8 mouse cellular contexts compared by ENCODE assay signal in the genomic region with DNA sequence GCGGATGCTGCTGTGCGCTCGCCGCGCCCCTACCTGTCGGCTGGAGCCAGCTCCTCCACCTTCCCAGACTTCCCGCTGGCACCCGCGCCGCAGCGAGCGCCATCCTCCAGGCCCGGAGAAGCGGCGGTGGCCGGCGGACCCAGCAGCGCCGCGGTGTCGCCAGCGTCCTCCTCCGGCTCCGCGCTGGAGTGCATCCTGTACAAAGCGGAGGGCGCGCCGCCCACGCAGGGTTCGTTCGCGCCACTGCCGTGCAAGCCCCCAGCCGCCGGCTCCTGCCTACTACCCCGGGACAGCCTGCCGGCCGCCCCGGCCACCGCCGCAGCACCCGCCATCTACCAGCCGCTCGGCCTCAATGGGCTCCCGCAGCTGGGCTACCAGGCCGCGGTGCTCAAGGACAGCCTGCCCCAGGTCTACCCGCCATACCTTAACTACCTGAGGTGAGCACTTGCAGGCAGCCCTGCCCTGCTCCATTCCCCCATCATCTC. TPM values are rescaled to one million over a fixed set of nuclear protein-coding genes. Genes with fewer than 3 reads are reported as not detected.
DNase-seq lines count a peak whose midpoint lies in the region; ATAC-seq and TF ChIP-seq lines count a peak whose summit lies in the region.

No protein-coding gene starts in this region.

- peak overlapping the region; percentile 51 to 52 for H3K4me3 ChIP-seq in heart, embryonic 14.5 days (ENCODE audit: control insufficient read depth in 1 of 2, insufficient read depth in 1 of 2, low read depth in 1 of 2, low read length in 2 of 2)
- peak overlapping the region; percentile 7 to 10; a peak in 3 of 4 replicates for H3K4me3 ChIP-seq in liver, embryonic 14.5 days (ENCODE audit: insufficient read depth in 1 of 2, low read depth in 2 of 2, low read length in 2 of 2)
- H3K4me3 ChIP-seq in neural tube, embryonic 14.5 days (ENCODE audit: low read depth, low read length), result peak overlapping the region; percentile 67

- 0 out of 2 replicates have a peak, but pooled peaks have one; percentile 4 for ATAC-seq in common myeloid progenitor, adult 5-6 weeks (replicated peaks; ENCODE audit: low read depth, poor library complexity, severe bottlenecking)
- ATAC-seq in heart, embryonic 14.5 days (ENCODE audit: insufficient number of reproducible peaks, insufficient read depth, low FRiP score, low read depth), result 0 out of 2 replicates have a peak, but pooled peaks have one; percentile 12
- ATAC-seq in liver, embryonic 14.5 days (ENCODE audit: insufficient read depth), result no peak
- ATAC-seq in neural tube, embryonic 14.5 days (ENCODE audit: low read depth), result peak; percentile 86
- ATAC-seq in monocyte, adult 5-6 weeks (replicated peaks; ENCODE audit: insufficient number of reproducible peaks, low FRiP score, low TSS enrichment, poor library complexity, severe bottlenecking), result no peak

- under 1% methylated on average over 42 of the region's 49 CpGs for WGBS in heart, embryonic 14.5 days
- WGBS in liver, embryonic 14.5 days (ENCODE audit: insufficient replicate concordance), result 2% methylated on average over 46 of the region's 49 CpGs
- WGBS in neural tube, embryonic 14.5 days, result 0% methylated on average over 39 of the region's 49 CpGs

- peak overlapping the region; percentile 52 for H3K9ac ChIP-seq in heart, embryonic 14.5 days (ENCODE audit: low read length)
- no peak overlapping the region for H3K9ac ChIP-seq in liver, embryonic 14.5 days (replicated peaks)
- peak overlapping the region; percentile 68 for H3K9ac ChIP-seq in neural tube, embryonic 14.5 days (replicated peaks; ENCODE audit: low read depth, low read length)

- no peak for TF ChIP-seq CTCF in liver, embryonic 14.5 days (IDR thresholded peaks at IDR 0.05; ENCODE audit: low read depth)

- H3K9me3 ChIP-seq in heart, embryonic 14.5 days (ENCODE audit: control insufficient read depth, low read length), result no peaks in the 10 kb centered on the region
- no peaks in the 10 kb centered on the region for H3K9me3 ChIP-seq in liver, embryonic 14.5 days (ENCODE audit: control insufficient read depth, low read length)
- H3K9me3 ChIP-seq in neural tube, embryonic 14.5 days (ENCODE audit: control insufficient read depth, low read length), result no peaks in the 10 kb centered on the region

- H3K4me2 ChIP-seq in heart, embryonic 14.5 days (ENCODE audit: low read length), result peak overlapping the region; percentile 92
- H3K4me2 ChIP-seq in liver, embryonic 14.5 days (ENCODE audit: low read depth), result peak overlapping the region; percentile 42
- peak overlapping the region; percentile 97 for H3K4me2 ChIP-seq in neural tube, embryonic 14.5 days (ENCODE audit: low read depth, low read length)

- TF ChIP-seq EP300 in liver, embryonic 14.5 days (IDR thresholded peaks at IDR 0.05; ENCODE audit: low read depth), result no peak

- H3K27me3 ChIP-seq in heart, embryonic 14.5 days (ENCODE audit: control insufficient read depth, insufficient read depth, low read length), result peaks cover 54% of the 10 kb centered on the region
- peaks cover 28% of the 10 kb centered on the region for H3K27me3 ChIP-seq in liver, embryonic 14.5 days (ENCODE audit: control insufficient read depth, insufficient read depth, low read length)
- peaks cover 19% of the 10 kb centered on the region for H3K27me3 ChIP-seq in neural tube, embryonic 14.5 days (ENCODE audit: control insufficient read depth, insufficient read depth, low read length)

- H3K27ac ChIP-seq in heart, embryonic 14.5 days (replicated peaks in 1 of 2; ENCODE audit: control insufficient read depth in 1 of 2, insufficient read depth in 1 of 2, low read depth in 2 of 2, low read length in 2 of 2), result no peak overlapping the region
- H3K27ac ChIP-seq in liver, embryonic 14.5 days, result no peak overlapping the region
- peak overlapping the region; percentile 39 for H3K27ac ChIP-seq in neural tube, embryonic 14.5 days (ENCODE audit: low read depth, low read length)

- peaks cover 4 to 21% of the 10 kb centered on the region in 2 experiments; a peak in 2 of 4 replicates for H3K4me1 ChIP-seq in heart, embryonic 14.5 days (ENCODE audit: control insufficient read depth in 2 of 2, insufficient read depth in 2 of 2, low read length in 2 of 2)
- H3K4me1 ChIP-seq in liver, embryonic 14.5 days (replicated peaks; ENCODE audit: control insufficient read depth in 2 of 2, insufficient read depth in 2 of 2, low read length in 1 of 2), result no peaks in the 10 kb centered on the region
- H3K4me1 ChIP-seq in neural tube, embryonic 14.5 days (ENCODE audit: control insufficient read depth, insufficient read depth, low read length), result peaks cover 13% of the 10 kb centered on the region

- no peaks in the 10 kb centered on the region for H3K36me3 ChIP-seq in heart, embryonic 14.5 days (ENCODE audit: control insufficient read depth, insufficient read depth, low read length)
- no peaks in the 10 kb centered on the region for H3K36me3 ChIP-seq in liver, embryonic 14.5 days (replicated peaks; ENCODE audit: control insufficient read depth, insufficient read depth, low read depth)
- no peaks in the 10 kb centered on the region for H3K36me3 ChIP-seq in neural tube, embryonic 14.5 days (ENCODE audit: control insufficient read depth, insufficient read depth, low read length)

- DNase-seq in kidney, adult 18-20 months, result peak; percentile 34
- no peak for DNase-seq in kidney, adult 11 months
- peak; percentile 52 to 69 for DNase-seq in kidney, postnatal 4 days
- no peak for DNase-seq in liver, embryonic 14.5 days (ENCODE audit: low read depth in 3 of 3, low spot score in 3 of 3)

RNA-seq across cellular contexts. Expression of a gene that starts 2.1 kb away (rescaled TPM):
- total RNA-seq in common myeloid progenitor, adult 5-6 weeks (2017), result 0.34 TPM in 1 of 2 replicates, not detected in the other
- polyA plus RNA-seq in heart, embryonic 14.5 days (2014; fragmentation: Nextera tagmentation; extraction: Ambion mirVana), result 0.04 and 0.09 TPM in 2 replicates
- under 0.01 TPM in 1 of 2 replicates, not detected in the other for polyA plus RNA-seq in liver, embryonic 14.5 days (2012; rRNA removed)
- not detected in 2 replicates for polyA plus RNA-seq in liver, embryonic 14.5 days (2014; fragmentation: Nextera tagmentation; extraction: Ambion mirVana)
- polyA plus RNA-seq in neural tube, embryonic 14.5 days (2014; fragmentation: Nextera tagmentation; extraction: Ambion mirVana), result 2.5 and 2.7 TPM in 2 replicates
- 0.19 TPM in 1 of 3 replicates, not detected in the others for total RNA-seq in monocyte, adult 5-6 weeks (2017)

Comparison
In these comparisons a context has a peak if more than half of its experiments do, and no peak if none do; other contexts are left out.
1. DNase-seq: peak in kidney, adult 18-20 months (single experiment) and kidney, postnatal 4 days (2 of 2); none in kidney, adult 11 months (single experiment) and liver, embryonic 14.5 days (0 of 3).
2. ATAC-seq: peak in common myeloid progenitor, adult 5-6 weeks (single experiment), heart, embryonic 14.5 days (single experiment) and neural tube, embryonic 14.5 days (single experiment); none in liver, embryonic 14.5 days (single experiment) and monocyte, adult 5-6 weeks (single experiment).
3. H3K4me2 ChIP-seq: peak in every context shown above with its lines; median percentile 97 in neural tube, embryonic 14.5 days; 92 in heart, embryonic 14.5 days; 42 in liver, embryonic 14.5 days.
4. H3K4me3 ChIP-seq: peak in every context shown above with its lines; median percentile 67 in neural tube, embryonic 14.5 days; 52 in heart, embryonic 14.5 days; 8 in liver, embryonic 14.5 days.